9 mouse cellular contexts compared by ENCODE assay signal in genomic region chr2:84740608-84741333, GRCm38 (mm10). TPM values are rescaled to one million over a fixed set of nuclear protein-coding genes. Genes with fewer than 3 reads are reported as not detected.
DNase-seq lines count a peak whose midpoint lies in the region; ATAC-seq and TF ChIP-seq lines count a peak whose summit lies in the region.
"Had no signal": no experiment of that assay in that cellular context is flagged by ENCODE, and none has a peak within 500 bp of the region (broad histone marks: within the 10 kb centered on the region; RNA-seq: fewer than 3 reads in every experiment).

No protein-coding gene starts in this region.

- H3K27ac ChIP-seq in forebrain, embryonic 13.5 days = peak overlapping the region; percentile 55

- H3K4me3 ChIP-seq in E14TG2a.4 (replicated peaks; ENCODE audit: low read length) = peak overlapping the region; percentile 100
- H3K4me3 ChIP-seq in forebrain, embryonic 13.5 days = peak overlapping the region; percentile 93
- H3K4me3 ChIP-seq: erythroblast, embryonic 14.5 days had no signal

- TF ChIP-seq CTCF in E14TG2a.4 (conservative IDR thresholded peaks at IDR 0.05; ENCODE audit: low read length) = 0 out of 2 replicates have a peak, but pooled peaks have one; percentile 11

- DNase-seq in B cell, adult 2 months = peak; percentile 32 to 35
- peak; percentile 64 for DNase-seq in kidney, adult 9 months
- DNase-seq in right cerebral cortex, postnatal 36 days (ENCODE audit: low spot score in 2 of 2) = no peak
- DNase-seq in cerebellum, adult 9-11 months = no peak
- no peak for DNase-seq in gastrocnemius, postnatal 10 days

- 65% methylated on average over 15 of the region's 15 CpGs for WGBS in forebrain, embryonic 13.5 days

- H3K4me2 ChIP-seq in forebrain, embryonic 13.5 days = peak overlapping the region; percentile 85

- no peak for ATAC-seq in forebrain, embryonic 13.5 days
- peak; percentile 64 for ATAC-seq in megakaryocyte progenitor cell, adult 5-6 weeks (replicated peaks; ENCODE audit: poor library complexity)

- H3K9ac ChIP-seq in forebrain, embryonic 13.5 days = peak overlapping the region; percentile 99

- peaks cover 80% of the 10 kb centered on the region for H3K4me1 ChIP-seq in E14TG2a.4 (replicated peaks; ENCODE audit: low read depth, low read length)
- H3K4me1 ChIP-seq in forebrain, embryonic 13.5 days = peaks cover 72% of the 10 kb centered on the region

- H3K36me3 ChIP-seq in E14TG2a.4 (ENCODE audit: insufficient read depth, low read length) = peaks cover 33% of the 10 kb centered on the region
- H3K36me3 ChIP-seq in forebrain, embryonic 13.5 days (ENCODE audit: poor library complexity, severe bottlenecking) = peaks cover 7% of the 10 kb centered on the region; the same call in 1 of the 2 replicates

- H3K9me3 ChIP-seq in E14TG2a.4 (ENCODE audit: low read length) = no peaks in the 10 kb centered on the region
- no peaks in the 10 kb centered on the region for H3K9me3 ChIP-seq in forebrain, embryonic 13.5 days (replicated peaks)

- H3K27me3 ChIP-seq in E14TG2a.4 (ENCODE audit: insufficient read depth, low read length) = peaks cover 6% of the 10 kb centered on the region
- H3K27me3 ChIP-seq in forebrain, embryonic 13.5 days = no peaks in the 10 kb centered on the region

RNA-seq across cellular contexts. Expression of gene Gm19426, which starts 2.7 kb away (rescaled TPM):
- 6.1 and 7.5 TPM in 2 replicates for polyA plus RNA-seq in forebrain, embryonic 13.5 days (2015; fragmentation: Nextera tagmentation; extraction: Ambion mirVana)
- 0.39 TPM in 1 of 2 replicates, not detected in the other for total RNA-seq in megakaryocyte progenitor cell, adult 5-6 weeks (2015)
- total RNA-seq in megakaryocyte progenitor cell, adult 5-6 weeks (2017) = not detected in 2 replicates
- 1 to 10 TPM in 1 of 2 experiments, under 1 TPM in 1; 0.77 to 1.4 TPM for total RNA-seq in gastrocnemius, postnatal 10 days (2021)

RNA-seq across cellular contexts. Expression of gene Ypel4, which starts 6.9 kb away (rescaled TPM):
- 18.2 and 19.5 TPM in 2 replicates for polyA plus RNA-seq in forebrain, embryonic 13.5 days (2015; fragmentation: Nextera tagmentation; extraction: Ambion mirVana)
- total RNA-seq in megakaryocyte progenitor cell, adult 5-6 weeks (2015) = 0.07 and 0.12 TPM in 2 replicates
- 0.27 TPM in 1 of 2 replicates, not detected in the other for total RNA-seq in megakaryocyte progenitor cell, adult 5-6 weeks (2017)
- total RNA-seq in gastrocnemius, postnatal 10 days (2021) = 1 to 10 TPM in 1 of 2 experiments, under 1 TPM in 1; 0.49 to 1.4 TPM

RNA-seq across cellular contexts. Expression of gene Clp1, which starts 13.6 kb away (rescaled TPM):
- 35.9 and 36.1 TPM in 2 replicates for polyA plus RNA-seq in forebrain, embryonic 13.5 days (2015; fragmentation: Nextera tagmentation; extraction: Ambion mirVana)
- 42.5 and 44.7 TPM in 2 replicates for total RNA-seq in megakaryocyte progenitor cell, adult 5-6 weeks (2015)
- 37.3 and 43.5 TPM in 2 replicates for total RNA-seq in megakaryocyte progenitor cell, adult 5-6 weeks (2017)
- total RNA-seq in gastrocnemius, postnatal 10 days (2021) = 1 to 10 TPM; 4.6 to 5.3 TPM

RNA-seq across cellular contexts. Expression of gene Zdhhc5, which starts 25.8 kb away (rescaled TPM):
- 16.5 and 17.7 TPM in 2 replicates for polyA plus RNA-seq in forebrain, embryonic 13.5 days (2015; fragmentation: Nextera tagmentation; extraction: Ambion mirVana)
- 44.0 and 46.1 TPM in 2 replicates for total RNA-seq in megakaryocyte progenitor cell, adult 5-6 weeks (2015)
- total RNA-seq in megakaryocyte progenitor cell, adult 5-6 weeks (2017) = 29.1 and 30.6 TPM in 2 replicates
- 10 to 100 TPM; 42.7 to 47.9 TPM for total RNA-seq in gastrocnemius, postnatal 10 days (2021)

RNA-seq across cellular contexts. Expression of gene Serping1, which starts 34.5 kb away (rescaled TPM):
- polyA plus RNA-seq in forebrain, embryonic 13.5 days (2015; fragmentation: Nextera tagmentation; extraction: Ambion mirVana) = 22.3 and 25.6 TPM in 2 replicates
- total RNA-seq in megakaryocyte progenitor cell, adult 5-6 weeks (2015) = 0.22 TPM in 1 of 2 replicates, not detected in the other
- total RNA-seq in megakaryocyte progenitor cell, adult 5-6 weeks (2017) = not detected in 2 replicates
- total RNA-seq in gastrocnemius, postnatal 10 days (2021) = 10 to 100 TPM; 74.7 to 84.1 TPM
- polyA plus RNA-seq: erythroblast, embryonic 14.5 days had no signal

Comparison
In these comparisons a context has a peak if more than half of its experiments do, and no peak if none do; other contexts are left out.
1. DNase-seq: peak in B cell, adult 2 months (2 of 2) and kidney, adult 9 months (single experiment); none in right cerebral cortex, postnatal 36 days (0 of 2), cerebellum, adult 9-11 months (single experiment) and gastrocnemius, postnatal 10 days (single experiment).
2. RNA of gene Clp1, which starts 13.6 kb away (total RNA-seq): 37.3 to 44.7 TPM in megakaryocyte progenitor cell, adult 5-6 weeks; 4.6 to 5.3 TPM in gastrocnemius, postnatal 10 days; every median in the first group is over 4 times any median in the second.